Mouse (Mus musculus): ENCODE data around the gene Cdk5.

The Cdk5 gene

DNA sequence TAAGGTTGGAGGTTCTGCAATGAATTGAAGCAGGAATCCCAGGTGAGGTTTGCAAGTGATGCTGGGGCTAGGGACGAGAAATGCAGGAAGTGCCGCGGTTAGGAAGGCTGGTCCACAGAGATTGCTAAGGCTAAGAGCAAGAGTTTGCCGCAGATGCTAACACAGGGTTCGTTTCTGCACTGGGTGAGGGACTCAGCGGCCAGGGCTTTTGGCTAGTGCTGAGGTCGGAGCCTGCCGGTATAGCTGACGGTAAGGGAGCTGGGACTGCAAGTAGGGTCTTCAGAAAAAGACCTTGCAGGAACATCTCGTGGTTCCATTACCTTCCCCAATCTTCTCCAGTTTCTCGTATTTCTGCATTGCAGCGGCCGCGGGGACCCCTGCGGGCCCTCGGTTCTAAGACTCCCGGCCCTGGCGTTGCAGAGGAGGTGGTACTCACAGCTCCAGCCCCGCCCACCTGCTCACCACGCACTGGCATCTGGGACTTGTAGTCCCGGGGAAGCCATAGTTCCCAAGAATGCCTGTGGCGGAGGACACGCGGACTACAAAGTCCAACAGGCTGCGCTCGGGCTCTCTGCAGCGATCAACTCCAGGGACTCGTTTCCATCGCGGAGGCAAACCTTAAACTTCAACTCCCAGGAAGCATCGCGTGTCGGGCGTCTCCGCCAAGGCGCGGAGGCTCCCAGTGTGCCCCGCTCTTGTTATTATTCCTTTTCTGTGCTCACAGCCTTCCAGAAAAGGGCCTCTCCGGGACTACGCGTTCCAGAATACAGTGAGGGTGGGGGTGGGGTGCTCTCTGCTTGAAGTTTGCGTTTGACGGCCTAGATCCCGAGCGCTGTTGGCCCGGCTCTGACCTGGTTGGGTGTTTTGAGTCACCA lies at the start of gene Cdk5, which contains the start of gene Slc4a2:
TSS of gene Cdk5 (minus strand) at position 402 of the 875 bp plus-strand sequence.
TSS of gene Slc4a2 (plus strand) at position 709 of the 875 bp plus-strand sequence.
- peak; percentile 90 to 94 for DNase-seq (ENCODE audit: low read depth in 1 of 2, low spot score in 2 of 2)

DNA sequence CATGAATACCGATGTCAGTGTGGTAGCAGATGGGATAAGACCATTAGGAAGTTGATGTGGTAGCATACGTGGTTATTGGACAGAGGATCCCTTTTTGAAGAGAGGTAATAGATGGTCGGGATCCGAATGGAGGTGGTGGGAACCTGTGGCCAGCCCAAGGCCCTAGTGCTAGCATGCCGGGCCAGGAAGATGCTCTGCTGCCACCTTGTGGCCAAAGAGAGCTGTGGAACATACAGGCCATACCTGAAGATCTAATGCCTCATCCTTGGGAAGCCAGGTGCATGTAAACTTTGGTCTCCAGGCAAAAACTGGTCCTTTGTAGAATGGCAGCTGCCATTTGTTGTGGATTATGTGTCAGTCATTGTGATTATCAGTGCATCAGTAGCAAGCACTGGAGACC lies 47.3 kb upstream of the Cdk5 start:
- DNase-seq (ENCODE audit: low read depth in 1 of 2, low spot score in 2 of 2): peak; percentile 21 to 32

DNA sequence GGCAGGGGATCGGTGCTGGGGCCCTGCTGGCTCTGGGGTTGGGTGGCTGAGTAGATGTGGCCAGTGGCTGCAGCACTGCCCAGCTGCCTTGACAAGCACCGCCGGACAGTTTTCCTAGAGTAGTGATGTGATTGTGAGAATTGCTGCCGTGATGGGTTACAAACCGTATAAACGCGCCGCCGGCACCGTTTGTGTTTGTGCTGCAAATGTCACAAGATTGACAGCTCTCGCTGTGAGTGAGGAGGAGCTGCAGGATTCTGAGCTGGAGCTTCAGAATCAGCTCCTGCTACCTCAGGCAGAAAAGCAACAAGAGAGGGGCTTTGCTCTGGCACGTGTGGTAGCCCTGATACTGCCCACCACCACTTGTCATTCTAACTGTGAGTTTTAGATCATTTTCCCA lies 43.4 kb upstream of the Cdk5 start:
- DNase-seq (ENCODE audit: low read depth in 1 of 2, low spot score in 2 of 2): no peak

DNA sequence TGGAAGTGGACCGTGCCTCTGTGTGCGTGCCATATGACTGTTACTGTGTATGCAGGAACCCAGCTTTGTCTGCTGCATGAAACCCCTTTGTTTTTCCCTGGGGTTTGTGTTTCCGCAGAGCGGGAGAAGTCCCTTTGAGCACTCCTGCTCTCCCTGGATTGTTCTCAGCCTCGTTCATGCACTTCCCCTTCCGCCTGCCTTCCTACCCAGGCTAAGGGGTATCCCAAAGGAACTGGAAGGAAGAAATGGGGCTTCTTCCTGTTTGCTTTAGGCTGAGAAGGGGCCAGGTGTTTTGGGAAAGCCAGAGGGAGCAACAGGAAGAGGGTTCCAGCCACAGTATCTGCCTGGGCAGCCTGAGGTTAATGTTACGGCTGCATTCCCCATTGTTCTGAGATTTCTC lies 32.3 kb upstream of the Cdk5 start:
- no peak for DNase-seq (ENCODE audit: low read depth in 1 of 2, low spot score in 2 of 2)

DNA sequence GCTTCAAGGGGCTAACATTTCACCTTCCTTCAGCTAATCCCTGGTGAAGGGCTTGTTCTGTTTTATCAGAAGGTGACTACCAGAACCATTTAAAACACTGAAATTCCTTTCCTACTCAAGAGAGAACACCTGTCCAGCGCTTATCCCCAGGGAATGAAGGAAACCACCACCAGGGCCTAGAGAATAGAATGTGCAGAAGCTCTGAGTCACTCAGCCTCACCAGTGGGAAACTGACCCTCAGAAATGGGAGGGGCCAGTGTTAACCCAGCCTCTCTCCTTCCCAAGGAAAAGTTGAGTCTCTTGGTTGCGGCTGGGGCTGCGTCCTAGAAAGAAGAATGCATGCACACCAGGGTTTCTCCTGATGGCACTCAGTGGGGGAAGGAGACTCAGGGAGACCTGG lies 31.7 kb upstream of the Cdk5 start:
- no peak for DNase-seq (ENCODE audit: low read depth in 1 of 2, low spot score in 2 of 2)

DNA sequence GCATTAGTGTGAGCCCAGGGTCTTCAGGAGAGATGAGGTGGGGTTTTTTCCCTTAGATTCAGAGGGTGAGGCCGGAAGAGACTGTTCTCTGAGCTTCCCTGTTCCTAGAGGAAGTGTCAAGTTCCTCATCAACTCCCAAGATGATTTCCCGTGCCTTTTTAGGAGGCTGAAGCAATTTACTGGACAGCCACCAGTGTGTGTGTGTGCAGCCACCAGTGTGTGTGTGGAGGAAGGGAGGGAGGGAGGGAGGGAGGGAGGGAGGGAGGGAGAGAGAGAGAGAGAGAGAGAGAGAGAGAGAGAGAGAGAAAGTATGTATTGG lies 30.6 kb upstream of the Cdk5 start:
- no peak for DNase-seq (ENCODE audit: low read depth in 1 of 2, low spot score in 2 of 2)

DNA sequence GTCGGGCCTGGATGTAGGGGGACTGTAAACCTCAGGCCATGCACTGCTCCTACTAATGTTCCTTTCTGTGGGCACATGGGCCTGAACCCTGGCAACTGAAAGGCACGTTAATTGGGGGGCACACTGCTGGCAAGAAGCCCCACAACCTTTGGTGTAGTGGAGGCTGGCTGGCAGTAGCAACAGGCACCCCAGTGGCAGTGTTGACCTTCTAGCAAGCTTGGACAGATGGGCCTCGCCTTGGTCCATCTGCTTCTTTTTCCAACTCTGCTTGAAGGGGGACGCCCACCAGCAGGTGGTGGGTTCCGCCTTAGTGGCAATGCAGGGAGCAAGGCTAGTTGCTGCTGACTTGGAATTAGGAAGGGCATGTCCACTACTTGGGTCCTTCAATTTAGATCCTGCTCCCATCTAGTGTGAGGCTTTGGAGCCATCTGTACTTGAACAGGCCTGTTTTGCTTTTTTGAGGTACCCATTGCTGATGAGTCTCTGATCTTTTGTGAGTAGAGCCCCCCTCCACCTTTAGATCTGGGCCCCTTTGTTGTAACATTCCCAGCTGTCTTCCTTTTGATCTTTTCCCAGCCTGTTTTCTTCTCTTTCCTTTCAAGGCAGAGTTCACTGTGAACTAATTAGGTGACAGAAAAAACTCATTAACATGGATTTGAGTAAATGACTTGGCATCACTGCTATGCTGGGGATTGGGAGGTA lies 30.1 kb upstream of the Cdk5 start:
- DNase-seq (ENCODE audit: low read depth in 1 of 2, low spot score in 2 of 2): no peak

DNA sequence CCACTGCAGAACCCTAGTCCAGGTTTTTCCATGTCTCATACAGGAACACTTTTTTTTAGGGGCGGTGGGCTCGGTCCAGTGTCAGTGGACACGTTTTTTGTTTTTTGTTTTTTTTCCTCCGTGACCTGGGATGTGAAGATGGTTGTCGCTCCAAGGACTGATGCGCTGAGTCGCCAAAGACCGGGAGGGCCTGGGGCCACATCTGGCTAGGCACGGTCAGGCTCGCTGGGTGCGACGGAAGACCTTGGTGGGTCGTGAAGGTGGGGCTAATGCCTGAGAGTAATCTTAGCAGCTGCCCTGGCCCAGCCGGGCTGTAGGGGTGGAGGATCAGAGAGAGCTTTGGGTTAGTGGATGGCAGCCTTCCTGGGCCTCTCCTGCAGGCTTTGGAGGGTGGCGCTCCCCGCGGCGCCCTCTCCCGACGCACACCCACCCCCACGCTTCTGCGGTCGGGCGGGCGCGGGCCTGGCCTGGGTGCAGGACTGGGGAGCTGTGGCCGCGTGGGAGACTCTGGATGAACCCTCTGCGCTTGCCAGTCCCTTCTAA lies 29.4 kb upstream of the Cdk5 start:
- DNase-seq (ENCODE audit: low read depth in 1 of 2, low spot score in 2 of 2): no peak

DNA sequence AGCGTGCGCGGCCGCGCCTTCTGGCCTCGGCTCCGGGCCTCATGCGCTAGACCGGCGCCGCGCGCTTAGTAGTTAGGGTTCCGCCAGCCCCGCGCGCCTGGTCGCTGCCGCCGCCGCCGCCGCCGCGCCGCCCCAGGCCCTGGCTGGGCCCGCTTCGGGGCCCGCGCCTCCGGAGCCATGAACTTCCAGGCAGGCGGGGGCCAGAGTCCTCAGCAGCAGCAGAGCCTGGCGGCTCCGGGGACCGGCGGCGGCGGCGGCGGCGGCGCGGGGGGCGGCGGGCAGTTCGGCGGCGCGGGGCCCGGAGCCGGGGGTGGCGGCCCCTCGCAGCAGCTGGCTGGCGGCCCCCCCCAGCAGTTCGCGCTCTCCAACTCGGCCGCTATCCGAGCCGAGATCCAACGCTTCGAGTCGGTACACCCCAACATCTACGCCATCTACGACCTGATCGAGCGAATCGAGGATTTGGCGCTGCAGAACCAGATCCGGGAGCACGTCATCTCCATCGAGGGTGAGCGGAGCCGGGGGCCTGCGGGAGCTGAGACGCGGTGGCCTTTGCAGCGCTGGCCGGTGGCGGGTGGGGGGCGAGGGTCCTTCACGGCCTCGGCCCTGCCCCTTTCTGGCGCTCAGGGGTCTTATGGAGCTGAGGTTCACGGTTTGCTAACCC lies 28.8 kb upstream of the Cdk5 start, which contains the start of gene Agap3:
TSS of gene Agap3 (plus strand) at position 148 of the 661 bp plus-strand sequence.
- DNase-seq (ENCODE audit: low read depth in 1 of 2, low spot score in 2 of 2): no peak

DNA sequence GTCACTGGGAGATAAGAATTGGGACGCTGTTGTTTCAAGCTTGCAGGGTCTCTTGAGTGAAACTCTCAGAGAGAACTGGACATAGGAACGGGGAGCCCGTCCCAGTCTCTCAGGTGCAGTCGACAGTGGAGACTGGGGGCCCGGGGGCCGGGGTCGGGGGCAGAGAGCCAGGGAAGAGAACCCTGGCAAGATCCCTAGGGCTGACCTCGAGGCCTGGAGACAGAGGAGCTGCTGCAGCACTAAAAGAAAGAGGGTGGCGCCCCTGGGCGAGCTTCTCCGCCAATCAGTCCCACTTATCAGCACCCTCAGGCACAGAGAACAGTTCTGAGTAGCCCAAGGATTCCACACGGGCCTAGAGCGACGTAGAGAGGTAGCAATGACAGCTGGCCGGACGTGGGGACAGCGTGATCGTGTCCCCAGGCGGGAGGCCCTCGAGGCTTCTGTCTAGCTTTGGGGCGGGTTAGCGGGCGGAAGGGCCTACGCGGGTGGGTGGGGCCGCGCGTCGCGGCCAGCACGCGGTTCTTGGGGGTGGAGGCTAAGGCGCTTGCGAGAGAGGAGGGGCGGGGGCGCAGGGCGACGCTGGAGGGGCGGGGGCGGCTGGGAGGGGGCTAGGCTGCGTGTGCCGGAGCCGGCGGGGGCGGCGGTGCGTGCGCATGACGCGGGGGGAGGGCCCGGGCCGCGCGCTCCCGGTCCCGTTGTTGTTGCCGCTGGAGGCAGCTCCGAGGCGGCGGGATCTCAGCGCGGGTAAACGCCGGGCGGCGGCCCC lies 28.1 kb upstream of the Cdk5 start:
- DNase-seq (ENCODE audit: low read depth in 1 of 2, low spot score in 2 of 2): peak in 1 of 2 experiments; percentile 62

DNA sequence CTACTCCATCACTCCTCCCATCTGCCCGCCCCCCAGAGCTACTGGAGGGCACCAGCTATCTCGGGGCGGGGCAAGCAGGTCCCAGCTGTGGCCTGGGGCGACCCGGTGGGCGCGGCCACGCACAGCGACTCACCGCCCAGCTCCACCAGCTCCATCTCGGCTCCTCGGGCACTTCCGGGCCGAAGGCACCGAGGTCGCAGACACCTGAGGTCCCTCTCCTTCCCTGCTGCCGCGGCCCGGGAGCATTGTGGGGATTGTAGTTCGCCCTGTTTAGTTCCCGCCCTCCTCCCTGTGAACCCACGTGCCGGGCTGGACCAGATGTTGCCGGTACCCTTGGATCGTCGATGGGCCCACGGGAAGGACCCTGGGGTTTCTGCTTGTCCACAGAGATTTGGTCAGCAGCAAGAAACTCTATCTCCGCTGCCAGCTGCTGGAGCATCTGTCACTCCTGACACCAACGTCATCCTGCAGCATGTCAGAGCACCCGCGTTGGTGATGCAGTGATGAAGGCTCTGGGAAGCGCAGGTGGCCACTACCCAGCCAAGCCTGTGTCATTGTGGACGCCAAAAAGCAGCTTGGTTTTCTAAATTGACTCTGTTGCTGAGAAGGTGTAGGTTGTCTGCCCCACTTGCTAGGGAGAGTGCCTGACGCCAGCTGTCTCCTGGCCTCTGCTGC lies 24.4 kb upstream of the Cdk5 start, which contains the start of gene Tmub1:
TSS of gene Tmub1 (minus strand) at position 231 of the 675 bp plus-strand sequence.
- peak in 1 of 2 experiments; percentile 57 for DNase-seq (ENCODE audit: low read depth in 1 of 2, low spot score in 2 of 2)

DNA sequence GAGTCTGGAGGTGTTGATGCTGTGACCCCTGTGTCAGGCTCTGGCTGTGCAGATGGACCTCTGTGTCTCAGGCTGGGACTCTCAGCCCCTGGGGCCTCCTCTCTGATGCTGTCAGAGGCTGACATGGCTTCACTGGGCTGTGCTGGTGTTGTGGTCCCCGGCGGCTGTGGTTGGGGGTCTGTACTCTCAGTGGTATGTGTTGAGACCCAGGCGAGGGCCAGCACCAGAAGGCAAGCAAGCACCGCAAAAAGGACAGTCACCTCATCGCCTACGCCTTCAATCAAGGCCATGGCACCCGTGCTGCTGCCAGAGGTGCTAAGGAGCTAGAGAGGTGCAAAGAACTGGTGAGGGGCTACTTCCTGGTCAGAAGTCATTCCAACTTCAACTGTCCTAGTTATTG lies 23.3 kb upstream of the Cdk5 start:
- no peak for DNase-seq (ENCODE audit: low read depth in 1 of 2, low spot score in 2 of 2)

DNA sequence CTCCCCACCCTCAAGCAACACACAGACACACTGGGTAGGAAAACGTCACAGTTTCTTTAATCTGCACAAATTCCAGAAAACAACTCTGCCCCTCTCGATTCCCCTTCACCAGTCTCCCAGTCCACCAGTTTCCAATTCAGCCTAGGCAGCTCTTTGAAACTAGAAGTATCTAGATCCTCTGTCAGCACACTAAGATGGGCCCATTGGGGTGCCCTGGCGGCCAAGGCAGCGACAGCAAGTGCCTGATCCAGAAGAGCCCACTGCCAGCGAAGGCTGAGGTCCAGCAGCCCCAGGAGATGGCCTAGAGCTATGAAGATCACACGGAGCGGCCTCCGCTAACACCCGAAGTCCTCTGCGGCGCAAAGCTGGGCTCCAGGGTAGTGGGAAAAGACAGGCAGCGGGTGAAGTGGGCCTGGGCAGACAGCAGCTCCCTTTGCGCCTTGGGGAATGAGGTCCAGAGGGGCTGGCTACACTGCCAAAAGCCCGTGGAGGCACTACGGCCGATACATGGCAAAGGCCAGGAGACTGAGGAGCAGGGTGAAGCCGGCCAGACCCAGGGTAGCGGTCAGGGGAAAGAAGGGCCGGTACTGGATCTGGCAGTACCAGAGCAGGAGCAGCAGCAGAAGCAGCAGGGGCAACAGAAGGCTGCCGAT lies 22.2 kb upstream of the Cdk5 start:
- DNase-seq (ENCODE audit: low read depth in 1 of 2, low spot score in 2 of 2): no peak

DNA sequence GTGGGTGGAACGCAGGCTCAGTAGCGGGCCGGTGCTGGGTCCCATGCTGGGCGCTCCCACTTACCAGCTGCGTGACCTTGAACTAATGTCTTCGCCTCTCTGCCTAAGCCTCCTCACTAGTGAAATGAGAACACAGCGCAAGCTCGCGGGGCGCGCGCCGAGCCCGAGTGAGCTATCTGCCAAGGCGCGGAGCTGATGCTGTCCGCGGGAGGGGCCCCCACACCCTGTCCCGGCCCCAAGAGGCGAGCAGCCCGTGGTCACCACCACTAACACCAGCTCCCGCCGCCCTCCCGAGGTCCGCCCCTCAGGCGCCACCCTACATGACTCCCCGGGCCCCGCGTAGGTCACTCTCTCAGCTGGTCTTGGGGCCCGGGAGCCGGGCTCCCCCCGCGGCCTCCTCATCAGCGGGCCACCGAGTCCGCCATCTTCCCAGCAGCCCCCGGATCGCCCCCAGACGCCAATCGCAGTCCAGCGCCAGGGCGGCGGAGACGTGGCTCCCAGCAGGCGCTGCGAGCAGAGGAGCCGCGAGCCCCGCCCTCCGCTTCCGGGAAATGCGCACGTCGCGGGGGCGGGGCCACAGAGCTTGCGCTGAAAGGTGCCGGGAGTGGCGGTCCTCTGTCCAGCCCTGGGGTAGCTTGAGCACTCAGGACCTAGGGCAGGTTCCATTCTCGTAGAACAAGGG lies 21.6 kb upstream of the Cdk5 start, which contains the start of gene Fastk:
TSS of gene Fastk (minus strand) at position 542 of the 682 bp plus-strand sequence.
- peak; percentile 57 to 74 for DNase-seq (ENCODE audit: low read depth in 1 of 2, low spot score in 2 of 2)

DNA sequence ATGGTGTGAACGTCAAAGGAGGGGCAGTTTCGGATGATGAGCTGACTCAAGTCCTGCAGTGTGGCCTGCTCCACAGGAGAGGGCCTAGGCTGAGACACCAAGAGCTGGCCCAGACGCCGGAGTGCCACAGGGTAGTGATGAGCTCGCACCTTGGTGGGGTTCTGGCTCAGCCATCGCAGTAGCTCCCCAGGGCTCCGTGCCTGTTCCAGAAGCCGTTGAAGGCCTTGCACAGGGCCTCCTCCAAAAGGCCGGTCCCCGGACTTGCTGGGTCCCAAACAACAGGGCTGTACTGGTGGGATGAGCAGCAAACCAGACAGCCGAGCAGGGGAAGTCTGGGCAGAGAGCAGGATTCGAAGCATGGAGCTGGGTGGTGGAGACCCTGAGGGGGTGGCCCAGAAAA lies 20.6 kb upstream of the Cdk5 start:
- no peak for DNase-seq (ENCODE audit: low read depth in 1 of 2, low spot score in 2 of 2)

DNA sequence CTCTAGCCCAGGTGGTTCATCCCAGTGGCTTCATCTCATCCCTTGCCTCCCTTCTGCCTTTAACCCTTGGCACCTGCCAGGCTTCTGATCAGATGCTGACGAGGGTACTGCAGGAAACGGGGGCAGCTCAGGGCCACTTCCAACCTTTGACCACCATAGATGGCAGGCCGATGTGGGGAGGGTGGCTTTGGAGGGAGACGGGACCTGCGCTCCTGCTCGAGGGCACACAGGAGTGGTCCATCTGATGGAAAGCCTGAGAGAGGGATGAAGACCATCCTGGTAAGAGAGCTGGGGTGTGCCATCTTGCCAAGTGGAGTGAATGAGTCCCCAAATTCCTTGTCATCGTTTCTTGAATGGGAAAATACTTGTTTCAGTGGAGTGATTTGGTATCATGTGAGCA lies 19.9 kb upstream of the Cdk5 start:
- no peak for DNase-seq (ENCODE audit: low read depth in 1 of 2, low spot score in 2 of 2)

DNA sequence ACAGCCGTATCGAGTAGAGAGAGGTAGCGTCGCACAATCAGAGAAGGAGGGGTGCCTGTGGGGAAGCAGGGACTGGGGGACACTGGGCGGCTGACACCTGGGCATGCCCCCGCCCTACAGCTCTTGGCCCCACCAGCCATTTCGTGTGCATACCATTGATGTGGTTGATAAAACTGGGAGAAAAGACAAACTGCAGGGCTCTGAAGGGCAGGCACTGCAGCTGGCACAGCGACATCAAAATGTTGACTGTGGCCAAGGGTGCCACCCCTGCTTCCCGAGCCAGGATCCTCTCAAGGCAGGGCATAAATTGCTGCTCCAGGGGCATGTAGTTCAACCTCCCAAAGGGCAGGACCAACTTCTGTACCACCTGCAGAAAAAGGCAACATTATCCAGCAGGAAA lies 18.7 kb upstream of the Cdk5 start:
- DNase-seq (ENCODE audit: low read depth in 1 of 2, low spot score in 2 of 2): no peak

DNA sequence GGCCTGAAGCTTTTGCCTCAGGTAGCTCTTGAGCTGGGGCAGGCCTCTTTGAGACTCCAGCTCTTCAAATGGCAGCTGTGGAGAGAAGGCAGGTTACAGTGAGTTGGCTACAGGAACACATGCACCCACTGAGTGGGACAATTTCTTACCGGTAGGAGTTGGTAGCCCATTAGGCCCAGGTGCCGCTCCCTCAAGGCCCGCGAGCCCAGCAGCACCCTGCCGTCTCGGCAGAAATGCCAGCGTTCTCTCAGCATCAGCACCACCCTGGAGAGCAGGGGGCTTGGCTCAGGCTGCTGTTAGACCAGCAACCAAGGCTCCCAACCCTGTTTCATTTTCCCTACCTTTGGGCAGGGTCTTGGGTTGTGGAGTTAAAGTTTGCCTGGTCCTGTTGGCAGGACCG lies 17.9 kb upstream of the Cdk5 start:
- DNase-seq (ENCODE audit: low read depth in 1 of 2, low spot score in 2 of 2): no peak

DNA sequence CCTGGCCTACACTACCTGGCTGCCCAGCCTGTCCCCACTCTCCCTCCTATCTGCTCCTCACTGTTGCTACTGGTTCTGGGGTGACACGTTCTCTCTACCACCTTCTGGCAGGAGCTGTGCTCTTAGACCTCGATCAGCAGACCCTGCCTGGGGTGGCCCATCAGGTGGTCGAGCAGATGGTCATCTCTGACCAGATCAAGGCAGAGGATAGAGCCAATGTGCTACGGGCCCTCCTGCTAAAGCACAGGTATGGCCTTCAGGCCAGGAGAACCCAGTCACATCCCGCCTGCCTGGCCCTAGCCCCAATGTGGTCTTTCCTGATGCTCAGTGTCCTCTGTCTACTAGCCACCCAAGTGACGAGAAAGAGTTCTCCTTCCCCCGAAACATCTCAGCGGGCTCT lies 10.7 kb upstream of the Cdk5 start:
- no peak for DNase-seq (ENCODE audit: low read depth in 1 of 2, low spot score in 2 of 2)

Data from monocyte, adult 2 months (primary cell).